Mouse (Mus musculus): ENCODE data around the gene Tbc1d5. TPM values are rescaled to one million over a fixed set of nuclear protein-coding genes. Genes with fewer than 3 reads are reported as not detected.
"Not testable (repeated sequence)": the region's sequence is repeated elsewhere in the genome, so short reads cannot be mapped to it uniquely, and the experiment has no call there.

The Tbc1d5 gene
- polyA plus RNA-seq, 1 experiment from 2014 or later, result 10.2 TPM

GRCm38 (mm10) chr17:50724376-50724775 lies 454.8 kb downstream of the Tbc1d5 start:
- Histone ChIP-seq H3K9me3 (no peaks in the 10 kb centered on the region), H3K27ac (no peak overlapping the region), H3K27me3 (no peaks in the 10 kb centered on the region), H3K4me2 (no peak overlapping the region), H3K9ac (replicated peaks) (no peak overlapping the region), H3K4me1 (replicated peaks) (no peaks in the 10 kb centered on the region), H3K4me3 (replicated peaks) (no peak overlapping the region), H3K36me3 (no peaks in the 10 kb centered on the region)
- WGBS, result 86% methylated on average over 2 of the region's 2 CpGs
- ATAC-seq (ENCODE audit: insufficient number of reproducible peaks, insufficient read depth, low FRiP score, low TSS enrichment, low read depth), result no peak

GRCm38 (mm10) chr17:50717586-50717985 lies 461.6 kb downstream of the Tbc1d5 start:
- Histone ChIP-seq H3K36me3 (no peaks in the 10 kb centered on the region), H3K27me3 (no peaks in the 10 kb centered on the region), H3K9me3 (peaks cover 17% of the 10 kb centered on the region; the same call in 1 of the 2 replicates), H3K4me3 (replicated peaks) (no peak overlapping the region), H3K4me2 (no peak overlapping the region), H3K9ac (replicated peaks) (no peak overlapping the region), H3K27ac (no peak overlapping the region), H3K4me1 (replicated peaks) (no peaks in the 10 kb centered on the region)
- ATAC-seq (ENCODE audit: insufficient number of reproducible peaks, insufficient read depth, low FRiP score, low TSS enrichment, low read depth), result no peak
- 79% methylated on average over 5 of the region's 5 CpGs for WGBS

GRCm38 (mm10) chr17:50710497-50711222 lies 468.5 kb downstream of the Tbc1d5 start:
- no peak overlapping the region for H3K9ac ChIP-seq (replicated peaks)
- H3K36me3 ChIP-seq, result no peaks in the 10 kb centered on the region
- H3K27me3 ChIP-seq, result no peaks in the 10 kb centered on the region
- 73% methylated on average over 7 of the region's 7 CpGs for WGBS
- H3K4me3 ChIP-seq (replicated peaks), result no peak overlapping the region
- peak; percentile 63; the same call in 1 of the 2 replicates for ATAC-seq (ENCODE audit: insufficient number of reproducible peaks, insufficient read depth, low FRiP score, low TSS enrichment, low read depth)
- no peak overlapping the region for H3K27ac ChIP-seq
- no peak overlapping the region for H3K4me2 ChIP-seq
- H3K4me1 ChIP-seq (replicated peaks), result no peaks in the 10 kb centered on the region; the same call in 1 of the 2 replicates
- peaks cover 17% of the 10 kb centered on the region; the same call in 1 of the 2 replicates for H3K9me3 ChIP-seq

- not testable (repeated sequence) for H3K9ac ChIP-seq (replicated peaks); H3K4me1 ChIP-seq (replicated peaks); ATAC-seq (ENCODE audit: insufficient number of reproducible peaks, insufficient read depth, low FRiP score, low TSS enrichment, low read depth); H3K27ac ChIP-seq; H3K36me3 ChIP-seq; H3K9me3 ChIP-seq; H3K27me3 ChIP-seq
- Histone ChIP-seq H3K4me3 (replicated peaks) (peak overlapping the region; percentile 22; the same call in 1 of the 2 replicates), H3K4me2 (peak overlapping the region; percentile 47)
- WGBS, result 1% methylated on average over 39 of the region's 39 CpGs
Measured at GRCm38 (mm10) chr17:50698410-50698809, 480.7 kb downstream of the Tbc1d5 start.

GRCm38 (mm10) chr17:50688135-50688534 lies 491.0 kb downstream of the Tbc1d5 start:
- H3K27ac ChIP-seq, result no peak overlapping the region
- no peaks in the 10 kb centered on the region for H3K27me3 ChIP-seq
- no peak overlapping the region for H3K4me3 ChIP-seq (replicated peaks)
- H3K4me2 ChIP-seq, result no peak overlapping the region
- 81% methylated on average over 6 of the region's 6 CpGs for WGBS
- 0 out of 2 replicates have a peak, but pooled peaks cover 12% of the 10 kb centered on the region for H3K4me1 ChIP-seq (replicated peaks)
- no peak overlapping the region for H3K9ac ChIP-seq (replicated peaks)
- H3K9me3 ChIP-seq, result no peaks in the 10 kb centered on the region
- 0 out of 2 replicates have a peak, but pooled peaks cover 15% of the 10 kb centered on the region for H3K36me3 ChIP-seq
- no peak for ATAC-seq (ENCODE audit: insufficient number of reproducible peaks, insufficient read depth, low FRiP score, low TSS enrichment, low read depth)

GRCm38 (mm10) chr17:50687670-50688069 lies 491.5 kb downstream of the Tbc1d5 start:
- Histone ChIP-seq H3K4me1 (replicated peaks) (0 out of 2 replicates have a peak, but pooled peaks cover 12% of the 10 kb centered on the region), H3K4me2 (no peak overlapping the region), H3K27ac (no peak overlapping the region), H3K27me3 (no peaks in the 10 kb centered on the region), H3K4me3 (replicated peaks) (no peak overlapping the region), H3K36me3 (0 out of 2 replicates have a peak, but pooled peaks cover 15% of the 10 kb centered on the region), H3K9ac (replicated peaks) (no peak overlapping the region), H3K9me3 (no peaks in the 10 kb centered on the region)
- whole genome bisulfite sequencing, result 75% methylated on average over 10 of the region's 10 CpGs
- no peak for ATAC-seq (ENCODE audit: insufficient number of reproducible peaks, insufficient read depth, low FRiP score, low TSS enrichment, low read depth)

- Histone ChIP-seq H3K4me3 (replicated peaks) (no peak overlapping the region), H3K27ac (no peak overlapping the region), H3K36me3 (0 out of 2 replicates have a peak, but pooled peaks cover 15% of the 10 kb centered on the region), H3K4me2 (no peak overlapping the region), H3K9ac (replicated peaks) (no peak overlapping the region), H3K9me3 (no peaks in the 10 kb centered on the region), H3K4me1 (replicated peaks) (0 out of 2 replicates have a peak, but pooled peaks cover 15% of the 10 kb centered on the region), H3K27me3 (no peaks in the 10 kb centered on the region)
- ATAC-seq (ENCODE audit: insufficient number of reproducible peaks, insufficient read depth, low FRiP score, low TSS enrichment, low read depth), result no peak
- 63% methylated on average over 7 of the region's 7 CpGs for WGBS
Measured at GRCm38 (mm10) chr17:50684960-50685645, 494.0 kb downstream of the Tbc1d5 start.

Measured in limb, embryonic 12.5 days (tissue).